Mouse (Mus musculus) olfactory bulb, adult 2 months (tissue): Measurements from ENCODE around the gene Srsf5.

ENCODE experiments used
- CTCF ChIP-seq: fragments of 200-500 bp; IDR thresholded peaks from 2 replicates; pipeline ENCODE4 v1.5.1; 2012; ENCODE audit warnings: low read depth, mild to moderate bottlenecking, low read length, moderate library complexity; ENCODE audit not compliant: insufficient read depth
- POLR2A ChIP-seq: fragments of 200-500 bp; IDR thresholded peaks from 2 replicates; pipeline ENCODE4 v1.6.1; 2012; ENCODE audit warnings: mild to moderate bottlenecking, low read depth, low read length, moderate library complexity; ENCODE audit not compliant: insufficient read depth

GRCm38 (mm10) chr12:80936751-80937150 lies 8.6 kb upstream of the Srsf5 start:
- TF ChIP-seq CTCF (no peak), POLR2A (no peak)
